Mouse (Mus musculus) thymus, postnatal 10 days (tissue): ENCODE results near the gene Dpf1.

Source experiments
- DNase-seq, 2 experiments: peaks; one replicate each; pipeline ENCODE4 v3.0.0; 2021; ENCODE audit warnings: low spot score in 2 of 2

Gene Dpf1

DNA sequence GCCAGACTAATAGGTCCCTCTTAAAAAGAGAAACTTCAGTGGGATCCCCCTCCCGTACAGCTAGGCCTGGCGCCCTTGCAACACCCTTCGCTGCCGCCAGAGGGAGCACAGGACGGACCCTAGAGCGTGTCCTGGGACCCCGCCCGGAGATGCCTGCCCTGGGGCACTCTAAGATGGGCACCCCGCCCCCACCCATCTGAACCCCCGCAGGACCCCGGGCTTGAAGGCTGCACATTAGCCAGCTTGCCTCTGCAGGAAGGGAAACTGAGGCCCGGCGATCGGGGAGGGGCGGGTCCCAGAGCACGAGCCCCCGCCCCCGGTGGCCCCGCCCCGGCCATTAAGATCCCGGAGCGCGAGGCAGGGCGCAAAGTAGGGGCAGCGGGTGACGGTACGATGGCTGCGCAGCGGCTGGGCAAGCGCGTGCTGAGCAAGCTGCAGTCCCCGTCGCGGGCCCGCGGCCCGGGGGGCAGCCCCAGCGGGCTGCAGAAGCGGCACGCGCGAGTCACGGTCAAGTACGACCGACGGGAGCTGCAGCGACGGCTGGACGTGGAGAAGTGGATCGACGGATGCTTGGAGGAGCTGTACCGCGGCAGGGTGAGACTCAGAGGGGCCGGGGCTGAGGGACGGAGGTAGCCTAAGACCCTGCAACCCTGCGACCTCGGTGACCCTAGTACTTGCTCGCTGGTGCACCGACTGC, 14.7 kb upstream of the Dpf1 start, which contains the start of gene Ppp1r14a:
TSS of gene Ppp1r14a (plus strand) at position 367 of the 697 bp plus-strand sequence.
- peak; percentile 70 to 89 for DNase-seq

DNA sequence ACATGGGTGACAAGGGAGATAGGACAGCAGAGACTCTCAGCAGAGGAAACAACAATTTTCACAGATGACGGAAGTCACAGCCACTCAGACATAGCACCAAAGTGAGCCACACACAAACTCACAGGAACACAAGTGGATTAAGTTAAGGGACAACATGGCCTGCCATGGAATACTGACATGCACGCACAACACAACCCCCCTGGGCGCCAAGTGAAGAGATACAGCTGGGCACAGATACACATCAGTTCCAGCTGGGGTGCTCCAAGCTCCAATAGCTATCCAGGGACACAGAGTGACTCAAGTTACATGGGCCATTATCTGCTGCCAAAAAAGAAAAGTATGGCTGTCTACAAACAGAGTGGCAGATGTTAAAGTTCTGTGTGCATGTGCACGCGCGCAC, 13.9 kb upstream of the Dpf1 start:
- no peak for DNase-seq

DNA sequence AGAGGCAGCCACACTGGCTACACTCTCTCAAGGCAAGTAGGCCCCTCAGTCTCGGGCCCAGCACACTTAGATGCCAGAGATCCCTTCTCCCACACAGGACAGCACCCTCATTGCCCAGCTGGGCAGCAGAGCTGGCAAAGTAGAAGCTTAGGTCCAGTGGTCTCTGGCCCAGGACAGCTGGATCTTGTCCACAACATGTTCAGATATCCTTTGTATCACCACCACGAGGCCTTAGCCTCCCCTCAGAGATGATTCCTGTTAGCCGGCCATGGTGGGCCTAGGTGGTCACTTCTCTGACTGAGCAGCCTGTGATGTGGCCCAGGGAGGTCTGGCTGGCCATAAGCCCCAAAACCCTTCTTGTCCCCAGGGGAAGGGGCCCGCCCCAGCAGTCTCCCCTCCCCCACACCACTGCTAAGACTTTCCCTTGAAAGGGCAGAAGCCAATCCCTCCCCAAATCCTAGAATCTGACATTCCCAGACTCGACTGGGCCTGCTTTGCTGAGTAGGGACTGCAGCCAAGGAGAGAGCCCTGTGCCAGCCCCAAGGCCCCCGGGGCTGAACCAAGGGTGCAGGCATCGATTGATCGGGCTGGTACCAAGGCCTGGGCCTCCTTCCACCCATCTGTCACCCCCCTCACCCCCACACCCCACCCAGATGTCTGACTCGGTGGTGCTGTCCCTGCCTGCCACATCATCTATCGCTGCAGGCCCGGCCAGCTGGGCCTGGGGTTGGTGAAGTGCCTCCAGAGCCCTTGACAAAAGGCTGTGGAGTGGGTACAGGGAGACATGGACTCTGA, 12.9 kb upstream of the Dpf1 start:
- DNase-seq: no peak

DNA sequence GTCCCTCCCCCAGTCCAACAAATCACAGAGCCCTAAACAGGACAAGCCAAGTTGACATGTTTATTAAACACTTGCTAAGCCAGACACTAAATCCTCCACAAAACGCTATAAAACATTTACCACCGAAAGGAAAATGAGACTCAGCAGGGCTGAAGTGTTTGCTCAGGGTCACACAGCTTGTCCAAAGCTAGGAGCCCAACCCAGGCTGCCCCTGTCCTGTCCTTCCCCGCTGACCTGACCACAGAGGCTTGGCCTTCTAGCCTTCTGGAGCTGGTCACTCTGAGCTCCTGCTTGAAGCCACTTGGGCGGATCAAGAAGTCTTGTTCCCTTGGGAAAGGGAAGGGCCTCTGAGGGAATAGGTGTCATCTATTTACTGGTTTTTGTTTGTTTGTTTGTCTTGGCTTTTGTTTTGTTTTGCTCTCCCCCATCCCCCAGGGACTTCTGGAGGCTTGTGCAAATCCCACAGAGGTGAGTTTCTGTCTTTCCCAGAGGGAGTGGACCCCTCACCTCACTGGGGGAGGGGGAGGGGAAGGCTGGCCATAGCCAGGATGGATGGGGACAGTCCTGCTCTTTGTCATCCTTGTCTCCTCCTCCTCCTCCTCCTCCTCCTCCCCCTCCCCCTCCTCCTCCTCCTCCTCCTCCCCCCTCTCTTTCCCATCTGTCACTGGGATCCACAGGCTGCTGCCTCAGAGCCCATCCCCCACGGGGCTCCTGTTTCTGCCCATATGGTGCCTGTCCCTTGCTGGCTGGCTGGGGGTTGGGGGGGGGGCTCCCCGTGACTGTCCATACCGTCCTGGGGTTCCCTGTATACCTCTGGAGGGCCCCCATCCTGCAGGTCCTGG, 11.9 kb upstream of the Dpf1 start:
- DNase-seq: no peak

DNA sequence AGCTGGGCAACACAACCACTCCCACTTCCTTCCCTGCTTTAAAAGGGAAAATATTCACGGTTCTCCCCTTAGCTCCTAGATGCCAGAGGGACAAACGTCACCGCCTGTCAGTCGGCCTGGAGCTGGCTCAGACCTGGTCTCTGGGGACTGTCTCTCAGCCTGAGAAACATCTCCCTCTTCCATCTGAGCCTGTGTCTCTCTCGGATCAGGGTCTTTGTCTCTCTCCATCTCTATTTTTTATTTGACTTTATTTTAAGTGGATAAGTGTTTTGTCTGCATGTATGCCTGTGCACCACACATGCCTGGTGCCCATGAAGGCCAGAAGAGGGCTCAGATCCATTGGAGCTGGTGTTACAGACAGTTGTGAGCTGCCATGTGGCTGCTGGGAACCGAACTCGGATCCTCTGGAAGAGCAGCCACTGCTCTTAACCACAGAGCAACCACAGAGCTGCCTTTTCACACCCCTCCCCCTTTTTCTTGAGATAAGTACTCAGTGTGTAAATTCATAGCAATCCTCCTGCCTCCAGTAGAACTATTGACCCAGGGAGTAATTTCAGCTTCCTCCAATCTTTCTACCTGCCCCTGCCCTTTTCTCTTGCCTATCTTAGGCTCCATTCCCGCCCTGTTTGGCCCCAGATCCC, 11.2 kb upstream of the Dpf1 start:
- no peak for DNase-seq

DNA sequence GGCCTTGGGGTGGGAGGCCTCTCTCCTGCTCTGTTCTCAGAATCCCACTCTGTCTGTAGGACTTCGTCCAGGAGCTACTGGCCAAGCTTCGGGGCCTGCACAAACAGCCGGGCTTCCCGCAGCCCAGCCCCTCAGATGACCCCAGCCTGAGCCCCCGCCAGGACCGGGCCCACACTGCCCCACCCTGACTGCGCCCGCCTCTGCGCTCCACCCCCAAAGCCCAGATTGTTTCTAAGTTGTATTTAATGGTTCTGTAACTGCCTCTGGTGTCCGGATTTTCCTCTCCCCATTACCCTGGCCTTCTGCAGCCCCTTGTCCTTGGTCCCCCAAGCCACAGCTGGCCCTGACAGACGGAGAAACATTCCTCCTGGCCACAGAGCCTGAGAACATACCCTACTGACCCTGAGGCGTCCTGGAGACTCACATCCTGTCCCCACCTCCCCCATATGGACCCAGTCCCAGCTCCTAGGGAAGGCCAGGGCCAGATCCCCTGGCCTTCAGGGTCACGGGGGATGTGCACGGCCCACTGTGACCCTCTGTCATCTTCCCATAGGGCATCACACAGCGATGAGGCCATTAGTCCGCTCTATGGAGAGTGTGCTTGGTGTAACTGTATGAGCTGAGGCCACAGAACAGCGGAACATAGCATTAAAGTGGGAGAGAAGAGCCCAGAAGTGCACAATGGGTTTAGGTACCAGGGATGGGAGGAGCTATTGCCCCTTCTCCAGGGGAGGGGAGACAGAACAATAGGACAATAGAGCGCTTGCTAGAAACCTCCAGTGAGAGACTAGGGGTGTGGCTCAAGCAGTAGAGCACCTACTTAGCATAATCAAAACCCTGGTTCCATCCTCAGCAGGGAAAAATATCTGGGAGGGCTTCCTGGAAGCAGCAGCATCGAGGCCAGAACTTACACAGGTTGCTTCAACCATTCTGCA, 10.4 kb upstream of the Dpf1 start:
- DNase-seq: no peak

DNA sequence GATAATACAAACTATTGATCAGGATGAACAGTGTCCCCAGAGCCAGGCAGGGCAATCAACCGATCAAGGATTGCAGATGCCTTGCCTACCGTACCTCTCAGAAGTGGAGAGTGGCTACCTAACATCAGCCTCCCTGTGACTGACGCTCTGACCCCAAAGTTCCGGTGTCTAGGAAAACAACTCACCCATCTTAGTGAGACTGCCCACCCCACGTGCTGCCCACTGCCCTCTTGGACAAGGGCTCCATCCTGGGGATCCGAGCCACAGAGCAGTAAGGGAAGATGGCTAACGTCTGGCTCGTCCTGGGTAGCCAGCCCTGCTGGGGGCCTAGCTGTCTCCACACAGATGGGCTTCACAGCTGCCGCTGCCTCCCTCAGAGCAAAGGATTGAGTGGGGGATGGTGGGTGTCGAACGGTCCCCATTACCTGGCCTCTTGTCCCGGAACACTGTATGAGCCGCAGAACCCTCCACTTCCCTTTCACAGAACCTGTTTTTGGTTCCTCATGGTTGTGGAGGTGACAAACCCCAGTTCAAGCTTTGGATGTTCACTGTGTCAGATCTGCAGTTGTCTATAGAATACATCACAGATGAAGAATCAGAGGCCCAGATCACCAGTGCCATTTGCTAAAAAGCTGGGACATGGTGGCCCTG, 9.5 kb upstream of the Dpf1 start:
- no peak for DNase-seq

DNA sequence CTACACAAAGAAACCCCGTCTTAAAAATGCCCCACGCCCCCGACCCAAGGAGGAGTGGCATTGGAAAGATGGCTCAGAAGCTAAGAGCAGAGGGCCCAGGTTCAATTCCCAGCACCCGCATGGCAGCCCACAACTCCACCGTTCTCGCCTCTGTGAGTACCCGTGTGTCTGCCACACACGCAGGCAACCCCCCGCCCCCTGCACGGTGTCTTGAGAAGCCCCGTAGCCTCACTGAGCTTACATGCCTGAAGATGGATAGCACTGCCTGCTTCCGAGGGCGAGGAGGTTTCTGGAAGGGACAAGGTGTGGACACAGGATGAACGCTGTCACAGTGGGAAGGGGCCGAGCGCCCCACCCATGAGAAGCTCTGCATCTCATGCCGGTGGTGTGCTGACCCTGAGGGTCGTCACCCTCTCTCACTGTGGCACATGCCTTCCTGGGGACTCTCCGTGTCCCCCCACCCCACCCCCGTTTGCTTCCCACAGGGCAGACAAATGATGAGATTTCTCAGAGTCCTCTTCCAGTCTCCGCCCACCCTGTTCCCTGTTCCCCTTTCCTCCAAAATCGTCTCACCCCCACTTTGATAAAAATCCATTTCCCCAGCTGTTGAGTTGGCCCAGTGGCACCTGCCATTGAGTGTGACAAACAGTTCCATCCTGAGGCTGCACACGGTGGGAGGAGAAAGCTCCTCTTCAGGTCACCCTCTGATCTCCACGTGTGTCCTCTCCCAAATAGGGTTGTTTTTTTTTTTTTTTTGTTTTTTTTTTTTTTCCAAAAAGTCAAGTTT, 7.7 kb upstream of the Dpf1 start:
- DNase-seq: no peak

DNA sequence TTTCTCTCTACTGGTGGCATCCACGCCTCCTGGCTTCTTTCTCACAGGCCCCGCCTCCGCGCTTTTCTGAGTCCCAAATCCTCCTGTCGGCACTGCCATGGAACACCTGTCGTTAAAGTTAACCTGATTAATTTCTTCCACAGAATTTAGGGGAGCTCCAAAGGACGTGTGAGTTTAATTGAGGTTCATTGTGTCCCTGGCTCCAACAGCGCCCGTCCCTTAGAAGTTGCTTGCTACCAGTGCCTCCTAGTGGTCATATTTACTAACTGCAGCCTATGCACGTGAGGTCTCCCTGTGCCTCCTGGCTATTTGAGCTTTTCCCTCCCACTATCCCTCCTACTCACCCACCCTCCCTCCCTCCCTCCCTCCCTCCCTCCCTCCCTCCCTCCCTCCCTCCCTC, 6.8 kb upstream of the Dpf1 start:
- peak; percentile 49 to 73 for DNase-seq

DNA sequence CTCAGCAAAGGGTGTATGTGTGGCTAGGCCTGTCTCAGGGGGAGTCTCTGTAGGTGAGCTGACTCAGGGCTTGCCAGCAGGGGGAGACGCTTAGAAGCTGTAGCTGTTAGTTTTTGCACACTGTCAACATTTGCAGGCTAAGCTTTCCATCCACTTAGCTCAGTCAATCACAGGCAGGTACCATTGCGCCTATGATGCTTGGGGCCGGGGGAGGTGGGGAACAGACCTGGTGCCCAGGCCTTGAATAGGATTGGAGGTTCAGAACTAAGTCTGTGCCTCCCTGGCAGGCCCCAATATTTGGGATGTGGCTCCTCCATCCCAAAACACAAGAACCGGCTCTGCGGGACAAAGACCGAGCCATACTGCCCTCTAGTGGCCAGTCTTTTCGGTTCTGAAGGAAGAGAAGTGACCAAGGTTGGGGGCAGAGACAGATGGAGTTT, 2.6 kb upstream of the Dpf1 start:
- DNase-seq: peak; percentile 60 to 74

DNA sequence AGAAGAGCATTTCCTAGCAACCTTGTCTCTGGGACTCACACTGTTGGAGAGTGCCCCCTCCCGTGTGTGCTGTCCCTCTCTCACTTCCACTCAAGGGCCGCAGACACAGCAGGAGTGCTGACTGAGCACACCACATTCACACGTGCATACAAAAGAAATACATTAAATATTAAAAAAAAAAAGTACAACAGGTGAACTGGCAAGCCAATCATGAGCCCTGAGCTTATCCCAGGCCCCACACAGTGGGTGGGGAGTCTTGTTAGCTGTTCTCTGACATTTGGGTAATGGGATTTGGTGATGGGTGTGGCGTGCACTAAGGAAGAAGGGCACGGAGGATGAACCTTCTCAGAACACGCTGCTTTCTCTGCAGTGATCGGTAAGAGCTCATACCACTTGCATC, 1.1 kb upstream of the Dpf1 start:
- DNase-seq: no peak

DNA sequence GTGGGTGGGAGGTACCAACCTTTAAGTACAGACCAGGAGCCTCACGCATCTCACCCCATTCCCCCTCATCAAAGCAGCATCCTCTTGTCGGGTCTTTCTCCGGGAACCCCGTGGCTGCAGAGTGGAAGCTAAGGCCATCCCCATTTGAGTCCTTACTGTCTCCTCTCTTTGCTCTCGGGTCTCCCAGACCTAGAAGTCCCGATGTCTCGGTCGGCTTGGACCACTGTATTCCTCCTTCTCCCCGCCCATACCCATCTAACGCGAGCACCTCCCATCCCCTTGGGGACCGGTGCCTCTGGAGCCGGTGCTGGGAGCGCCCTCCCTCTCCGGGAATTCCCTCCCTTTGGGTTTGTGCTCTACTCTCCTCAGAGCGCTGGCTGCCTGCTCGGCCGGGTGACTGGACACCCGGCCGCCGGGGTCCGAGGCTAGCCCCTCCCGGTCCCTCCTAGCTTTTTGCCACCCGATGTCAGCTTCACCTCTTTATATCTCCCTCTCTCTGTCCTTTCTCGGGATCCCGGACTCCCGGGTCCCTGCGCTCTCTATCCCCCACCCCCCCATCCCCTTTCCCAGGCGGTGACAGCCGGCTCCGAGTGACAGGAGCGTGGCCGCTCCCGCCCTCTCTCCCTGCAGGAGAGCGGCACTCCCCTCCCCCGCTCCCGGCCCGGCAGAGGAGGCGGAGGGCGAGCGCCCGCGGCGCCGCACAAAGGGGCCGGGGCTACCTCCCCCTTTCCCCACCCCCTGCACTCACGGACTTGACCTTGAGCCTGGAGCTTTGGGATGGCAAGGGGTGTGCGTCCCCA, 912 bp downstream of the Dpf1 start:
- DNase-seq: no peak

DNA sequence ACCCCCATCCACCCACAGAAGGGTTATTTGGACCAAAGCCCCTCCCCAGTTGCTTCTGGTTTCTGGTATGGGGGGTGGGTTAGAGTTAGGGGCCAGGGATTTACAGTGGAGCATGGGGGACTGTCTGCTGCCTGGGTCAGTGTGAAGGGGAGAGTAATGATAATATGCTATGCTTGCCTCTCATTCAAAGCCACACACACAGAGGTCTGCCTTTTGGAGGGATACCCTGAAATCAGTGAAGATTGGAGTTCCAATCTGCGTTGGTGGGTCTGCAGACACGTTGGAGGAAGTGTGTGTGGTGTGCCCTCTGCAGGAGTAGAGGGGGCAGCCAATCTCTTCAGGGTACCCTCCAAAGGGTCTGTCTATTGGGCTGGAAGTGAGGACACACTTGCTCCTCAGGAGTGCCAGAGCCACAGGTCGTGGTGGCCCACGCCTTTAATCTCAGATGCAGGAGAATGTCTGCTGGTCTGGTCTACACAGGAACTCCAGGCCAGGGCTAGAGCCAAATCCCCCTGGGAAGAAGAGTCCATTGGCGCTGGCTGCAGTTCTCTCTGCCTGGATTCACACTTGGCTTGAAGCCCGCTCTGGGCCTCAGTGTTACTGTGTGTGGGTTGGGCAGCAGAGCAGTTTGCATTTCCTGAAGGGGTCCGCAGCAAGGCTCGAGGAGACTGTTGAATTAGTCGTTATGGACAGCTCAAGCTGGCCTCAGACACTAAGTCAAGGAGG, 1.7 kb downstream of the Dpf1 start:
- no peak for DNase-seq

DNA sequence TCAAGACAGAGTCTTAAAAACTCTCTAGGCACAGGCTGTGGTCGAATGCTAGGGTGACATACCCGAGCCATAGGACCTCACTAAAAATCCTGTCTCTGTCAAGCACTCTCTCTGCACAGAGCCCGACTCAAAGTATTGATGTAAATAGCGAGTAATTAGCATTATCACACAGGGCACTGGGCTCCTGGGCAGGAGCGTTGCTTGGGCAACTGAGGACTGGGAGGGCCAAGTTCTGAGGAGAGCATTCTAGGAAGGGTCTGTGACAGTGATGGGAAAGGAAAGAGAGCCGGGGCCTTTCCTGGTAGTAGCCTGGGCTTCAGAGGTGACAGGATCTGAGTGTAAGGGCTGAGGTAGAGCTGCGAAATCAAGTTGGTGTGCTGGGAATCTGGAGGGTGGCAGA, 2.4 kb downstream of the Dpf1 start:
- no peak for DNase-seq

DNA sequence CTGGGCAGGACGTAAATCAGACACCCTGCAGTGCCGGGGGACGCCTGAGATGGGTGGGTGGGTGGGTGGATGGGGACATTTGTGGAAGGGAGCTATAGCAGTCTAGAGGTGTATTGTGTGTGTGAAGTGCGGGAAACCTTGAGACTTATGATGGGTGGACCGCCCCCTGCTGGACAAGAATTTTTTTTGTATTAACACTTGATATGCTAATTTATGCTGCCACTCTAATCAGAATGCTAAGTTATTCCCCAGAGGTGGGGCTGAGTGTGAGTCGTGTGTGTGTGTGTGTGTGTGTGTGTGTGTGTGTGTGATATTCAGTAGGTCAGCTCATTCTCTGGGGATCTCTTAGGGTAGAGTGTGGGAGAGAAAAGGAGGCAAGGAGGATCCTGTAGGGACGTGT, 2.9 kb downstream of the Dpf1 start:
- DNase-seq: peak in 1 of 2 experiments; percentile 43

DNA sequence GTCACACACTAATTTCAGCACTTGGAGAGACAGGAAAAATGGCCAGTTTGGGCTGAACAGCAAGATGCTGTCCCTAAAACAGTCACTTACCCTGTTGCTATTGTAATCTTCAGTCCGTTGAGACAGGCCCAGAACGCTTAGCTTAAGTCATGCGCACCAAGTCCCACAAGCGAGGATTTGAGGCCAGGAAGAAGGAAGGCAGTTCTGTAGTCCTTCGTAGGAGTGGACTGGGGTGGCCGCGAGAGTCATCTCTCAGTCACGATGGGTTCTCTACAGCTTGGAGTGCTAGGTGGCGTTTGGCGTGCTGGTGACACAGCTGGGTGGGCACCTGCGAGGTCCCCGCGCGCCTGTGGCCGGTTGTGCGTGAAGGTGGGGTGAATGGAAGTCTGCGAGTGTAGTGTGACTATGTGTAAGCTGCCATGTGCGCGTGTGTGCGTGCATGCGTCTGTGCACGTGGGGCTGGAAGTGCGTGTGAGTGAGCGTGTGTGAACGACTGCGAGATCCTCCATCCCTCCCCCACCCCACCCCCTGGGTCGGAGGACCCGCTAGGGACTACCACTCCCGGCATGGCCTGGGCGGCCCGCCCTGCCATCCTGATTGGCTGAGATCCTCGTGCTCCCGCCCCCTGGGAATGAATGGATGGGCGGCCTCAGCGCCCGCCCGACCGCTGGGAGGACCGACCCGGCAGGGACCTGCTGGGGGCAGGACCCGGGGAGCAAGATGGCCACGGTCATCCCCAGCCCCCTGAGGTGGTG, 3.8 kb downstream of the Dpf1 start:
- DNase-seq: peak; percentile 80 to 81

DNA sequence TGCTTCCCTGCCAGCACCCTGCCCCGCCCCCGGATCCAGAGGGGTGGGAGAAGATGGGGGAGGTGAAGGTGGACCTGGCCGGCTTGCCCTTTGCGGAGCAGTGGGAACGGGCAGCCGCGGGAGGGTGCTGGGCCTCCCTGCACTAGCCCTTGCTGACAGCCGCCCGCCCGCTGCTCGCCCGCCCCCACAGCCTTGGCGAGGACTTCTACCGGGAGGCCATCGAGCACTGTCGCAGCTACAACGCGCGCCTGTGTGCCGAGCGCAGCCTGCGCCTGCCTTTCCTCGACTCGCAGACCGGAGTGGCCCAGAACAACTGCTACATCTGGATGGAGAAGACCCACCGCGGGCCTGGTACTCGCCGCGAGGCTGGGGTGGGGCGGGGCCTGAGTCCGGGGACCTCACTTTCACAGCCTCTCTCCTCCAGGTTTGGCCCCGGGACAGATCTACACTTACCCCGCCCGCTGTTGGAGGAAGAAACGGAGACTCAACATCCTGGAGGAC, 5.5 kb downstream of the Dpf1 start:
- DNase-seq: peak; percentile 46 to 51
